Mouse (Mus musculus): Measurements from ENCODE around the gene Tubgcp6.

- no peak for TF ChIP-seq CTCF (IDR thresholded peaks at IDR 0.05)
- no peak for TF ChIP-seq POLR2A (IDR thresholded peaks at IDR 0.05; ENCODE audit: insufficient read depth, low read depth, low read length)
Observed at GRCm38 (mm10) chr15:89143134-89143533, 20.2 kb upstream of the Tubgcp6 start.
